Mouse (Mus musculus): Measurements from ENCODE around the gene Abhd14a. TPM values are rescaled to one million over a fixed set of nuclear protein-coding genes. Genes with fewer than 3 reads are reported as not detected.

The Abhd14a gene
- polyA plus RNA-seq, 2 experiments, result 14.3 to 16.4 TPM

GRCm38 (mm10) chr9:106482578-106483115 lies 35.2 kb upstream of the Abhd14a start:
- H3K9ac ChIP-seq (replicated peaks), result no peak overlapping the region
- peaks cover 5 to 6% of the 10 kb centered on the region in 2 experiments; a peak in 3 of 4 replicates for H3K4me1 ChIP-seq (replicated peaks; ENCODE audit: control insufficient read depth in 2 of 2, insufficient read depth in 2 of 2, low read length in 1 of 2)
- H3K27me3 ChIP-seq (ENCODE audit: control insufficient read depth, insufficient read depth, low read length), result no peaks in the 10 kb centered on the region
- no peaks in the 10 kb centered on the region; the same call in 1 of the 2 replicates for H3K36me3 ChIP-seq (replicated peaks; ENCODE audit: control insufficient read depth, insufficient read depth, low read depth)
- DNase-seq (ENCODE audit: low read depth in 3 of 3, low spot score in 3 of 3), result no peak
- TF ChIP-seq EP300 (IDR thresholded peaks at IDR 0.05; ENCODE audit: low read depth) (no peak), CTCF (IDR thresholded peaks at IDR 0.05; ENCODE audit: low read depth) (no peak)
- ATAC-seq (ENCODE audit: insufficient read depth), result no peak
- no peak overlapping the region for H3K4me2 ChIP-seq (ENCODE audit: low read depth)
- no peaks in the 10 kb centered on the region for H3K9me3 ChIP-seq (ENCODE audit: control insufficient read depth, low read length)
- H3K4me3 ChIP-seq (ENCODE audit: insufficient read depth in 1 of 2, low read depth in 2 of 2, low read length in 2 of 2), result no peak overlapping the region
- 78% methylated on average over 17 of the region's 17 CpGs for WGBS (ENCODE audit: insufficient replicate concordance)
- H3K27ac ChIP-seq, result no peak overlapping the region

DNA sequence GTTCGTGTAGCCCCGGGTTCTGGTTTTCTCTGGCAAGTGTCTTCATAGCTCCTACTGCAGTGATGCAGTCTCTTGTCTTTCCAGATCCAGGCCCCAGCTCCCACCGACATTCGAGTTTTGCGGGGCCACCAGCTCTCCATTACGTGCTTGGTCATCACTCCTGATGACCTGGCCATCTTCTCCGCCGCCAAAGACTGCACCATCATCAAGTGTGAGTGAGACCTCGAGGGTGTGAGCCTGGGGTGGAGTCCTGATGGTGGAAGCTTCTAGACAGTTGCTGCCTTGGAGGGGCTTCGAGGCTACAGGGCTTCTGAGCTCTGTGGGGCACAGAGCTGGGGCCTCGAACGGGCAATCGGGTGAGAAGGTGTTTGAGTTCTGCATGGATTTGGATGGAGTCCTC lies 34.2 kb upstream of the Abhd14a start:
- no peak for ATAC-seq (ENCODE audit: insufficient read depth)
- Histone ChIP-seq H3K4me1 (replicated peaks; ENCODE audit: control insufficient read depth in 2 of 2, insufficient read depth in 2 of 2, low read length in 1 of 2) (peaks cover 6 to 8% of the 10 kb centered on the region in 2 experiments; a peak in 3 of 4 replicates), H3K9ac (replicated peaks) (no peak overlapping the region), H3K27me3 (ENCODE audit: control insufficient read depth, insufficient read depth, low read length) (no peaks in the 10 kb centered on the region), H3K36me3 (replicated peaks; ENCODE audit: control insufficient read depth, insufficient read depth, low read depth) (no peaks in the 10 kb centered on the region; the same call in 1 of the 2 replicates), H3K4me3 (ENCODE audit: insufficient read depth in 1 of 2, low read depth in 2 of 2, low read length in 2 of 2) (no peak overlapping the region), H3K9me3 (ENCODE audit: control insufficient read depth, low read length) (no peaks in the 10 kb centered on the region), H3K4me2 (ENCODE audit: low read depth) (no peak overlapping the region), H3K27ac (no peak overlapping the region)
- WGBS (ENCODE audit: insufficient replicate concordance), result 80% methylated on average over 13 of the region's 13 CpGs
- no peak for DNase-seq (ENCODE audit: low read depth in 3 of 3, low spot score in 3 of 3)
- TF ChIP-seq EP300 (IDR thresholded peaks at IDR 0.05; ENCODE audit: low read depth) (no peak), CTCF (IDR thresholded peaks at IDR 0.05; ENCODE audit: low read depth) (no peak)

- H3K27me3 ChIP-seq (ENCODE audit: control insufficient read depth, insufficient read depth, low read length), result no peaks in the 10 kb centered on the region
- WGBS (ENCODE audit: insufficient replicate concordance), result 67% methylated on average over 15 of the region's 15 CpGs
- H3K9me3 ChIP-seq (ENCODE audit: control insufficient read depth, low read length), result no peaks in the 10 kb centered on the region
- no peak for TF ChIP-seq CTCF (IDR thresholded peaks at IDR 0.05; ENCODE audit: low read depth)
- TF ChIP-seq EP300 (IDR thresholded peaks at IDR 0.05; ENCODE audit: low read depth), result no peak
- ATAC-seq (ENCODE audit: insufficient read depth) (no peak), DNase-seq (ENCODE audit: low read depth in 3 of 3, low spot score in 3 of 3) (no peak)
- H3K4me1 ChIP-seq (replicated peaks; ENCODE audit: control insufficient read depth in 2 of 2, insufficient read depth in 2 of 2, low read length in 1 of 2), result peaks cover 6 to 12% of the 10 kb centered on the region in 2 experiments; a peak in 3 of 4 replicates
- H3K27ac ChIP-seq, result no peak overlapping the region
- H3K36me3 ChIP-seq (replicated peaks; ENCODE audit: control insufficient read depth, insufficient read depth, low read depth), result no peaks in the 10 kb centered on the region; the same call in 1 of the 2 replicates
- no peak overlapping the region for H3K4me3 ChIP-seq (ENCODE audit: insufficient read depth in 1 of 2, low read depth in 2 of 2, low read length in 2 of 2)
- no peak overlapping the region for H3K9ac ChIP-seq (replicated peaks)
- no peak overlapping the region for H3K4me2 ChIP-seq (ENCODE audit: low read depth)
Observed at GRCm38 (mm10) chr9:106481075-106481474, 33.6 kb upstream of the Abhd14a start.

- DNase-seq (ENCODE audit: low read depth in 3 of 3, low spot score in 3 of 3), result no peak
- Histone ChIP-seq H3K9me3 (ENCODE audit: control insufficient read depth, low read length) (no peaks in the 10 kb centered on the region), H3K4me3 (ENCODE audit: insufficient read depth in 1 of 2, low read depth in 2 of 2, low read length in 2 of 2) (no peak overlapping the region), H3K36me3 (replicated peaks; ENCODE audit: control insufficient read depth, insufficient read depth, low read depth) (no peaks in the 10 kb centered on the region; the same call in 1 of the 2 replicates), H3K4me2 (ENCODE audit: low read depth) (no peak overlapping the region), H3K9ac (replicated peaks) (no peak overlapping the region), H3K27me3 (ENCODE audit: control insufficient read depth, insufficient read depth, low read length) (no peaks in the 10 kb centered on the region), H3K27ac (no peak overlapping the region), H3K4me1 (replicated peaks; ENCODE audit: control insufficient read depth in 2 of 2, insufficient read depth in 2 of 2, low read length in 1 of 2) (peaks cover 6 to 12% of the 10 kb centered on the region in 2 experiments; a peak in 3 of 4 replicates)
- no peak for TF ChIP-seq CTCF (IDR thresholded peaks at IDR 0.05; ENCODE audit: low read depth)
- TF ChIP-seq EP300 (IDR thresholded peaks at IDR 0.05; ENCODE audit: low read depth), result no peak
- ATAC-seq (ENCODE audit: insufficient read depth), result no peak
- 82% methylated on average over 7 of the region's 7 CpGs for WGBS (ENCODE audit: insufficient replicate concordance)
Observed at GRCm38 (mm10) chr9:106480541-106480940, 33.1 kb upstream of the Abhd14a start.

DNA sequence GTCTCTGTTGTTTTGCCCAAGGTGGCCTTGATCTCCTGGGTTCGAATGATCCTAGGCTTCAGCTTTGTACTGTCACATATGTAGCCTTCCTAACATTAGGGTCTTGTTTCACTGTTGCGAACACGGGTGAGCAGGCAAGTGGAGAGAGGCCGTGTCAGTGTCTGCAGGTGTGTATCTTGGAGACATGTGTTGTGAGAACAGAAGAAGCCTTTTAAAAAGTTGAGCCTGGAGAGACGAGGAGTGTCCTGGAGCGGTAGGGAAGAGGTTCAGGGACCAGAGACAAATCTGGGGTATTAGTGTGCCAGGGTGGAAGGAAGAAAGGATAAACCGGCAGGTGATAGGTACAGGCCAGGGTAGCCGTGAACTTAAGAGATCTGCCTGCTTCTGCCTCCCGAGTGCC lies 30.6 kb upstream of the Abhd14a start:
- Histone ChIP-seq H3K27ac (no peak overlapping the region), H3K4me3 (ENCODE audit: insufficient read depth in 1 of 2, low read depth in 2 of 2, low read length in 2 of 2) (peak overlapping the region; percentile 63 to 75), H3K4me1 (replicated peaks; ENCODE audit: control insufficient read depth in 2 of 2, insufficient read depth in 2 of 2, low read length in 1 of 2) (peaks cover 6 to 12% of the 10 kb centered on the region in 2 experiments; a peak in 3 of 4 replicates), H3K4me2 (ENCODE audit: low read depth) (peak overlapping the region; percentile 92), H3K9ac (replicated peaks) (peak overlapping the region; percentile 55), H3K9me3 (ENCODE audit: control insufficient read depth, low read length) (no peaks in the 10 kb centered on the region), H3K27me3 (ENCODE audit: control insufficient read depth, insufficient read depth, low read length) (no peaks in the 10 kb centered on the region), H3K36me3 (replicated peaks; ENCODE audit: control insufficient read depth, insufficient read depth, low read depth) (no peaks in the 10 kb centered on the region; the same call in 1 of the 2 replicates)
- no peak for ATAC-seq (ENCODE audit: insufficient read depth)
- DNase-seq (ENCODE audit: low read depth in 3 of 3, low spot score in 3 of 3), result no peak
- 62% methylated on average over 9 of the region's 9 CpGs for WGBS (ENCODE audit: insufficient replicate concordance)
- no peak for TF ChIP-seq EP300 (IDR thresholded peaks at IDR 0.05; ENCODE audit: low read depth)
- no peak for TF ChIP-seq CTCF (IDR thresholded peaks at IDR 0.05; ENCODE audit: low read depth)
